Mouse (Mus musculus): ENCODE measurements around the gene Celf2. TPM values are rescaled to one million over a fixed set of nuclear protein-coding genes. Genes with fewer than 3 reads are reported as not detected.

Celf2 gene
- polyA plus RNA-seq, 1 experiment, result 40.8 TPM

DNA sequence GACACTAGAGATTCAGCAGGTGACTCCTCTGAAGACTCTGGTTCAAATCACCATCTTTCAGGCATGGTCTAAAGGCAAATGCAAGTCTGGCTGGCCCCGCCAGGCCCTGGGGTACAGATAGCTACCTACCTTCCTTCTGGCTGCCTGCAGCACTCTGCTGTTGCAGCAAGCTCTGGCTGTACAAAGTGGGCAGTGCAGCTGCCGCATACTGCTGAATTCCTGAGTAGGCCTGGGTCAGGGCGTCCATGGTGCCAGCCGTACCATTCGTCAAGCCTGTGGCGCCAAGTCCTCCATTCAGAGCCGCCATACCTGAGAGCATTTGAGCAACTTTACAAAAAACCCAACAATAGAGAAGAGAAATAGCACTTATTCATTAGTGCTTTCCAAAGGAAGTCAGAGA lies 955.7 kb downstream of the Celf2 start:
- Histone ChIP-seq H3K27me3 (ENCODE audit: control insufficient read depth, insufficient read depth, low read length) (no peaks in the 10 kb centered on the region), H3K27ac (ENCODE audit: insufficient read depth, low read length) (no peak overlapping the region), H3K36me3 (ENCODE audit: control insufficient read depth, insufficient read depth, low read length) (peaks cover 37% of the 10 kb centered on the region), H3K4me3 (ENCODE audit: extremely low read depth, insufficient read depth, insufficient read length) (no peak overlapping the region), H3K4me1 (ENCODE audit: control insufficient read depth, insufficient read depth, insufficient read length) (no peaks in the 10 kb centered on the region; the same call in 1 of the 2 replicates)
- 92% methylated on average over 7 of the region's 7 CpGs for WGBS
- TF ChIP-seq POLR2A (IDR thresholded peaks at IDR 0.05; ENCODE audit: low read depth, low read length), result no peak
- DNase-seq (ENCODE audit: low read depth in 1 of 2, low spot score in 2 of 2), result no peak

DNA sequence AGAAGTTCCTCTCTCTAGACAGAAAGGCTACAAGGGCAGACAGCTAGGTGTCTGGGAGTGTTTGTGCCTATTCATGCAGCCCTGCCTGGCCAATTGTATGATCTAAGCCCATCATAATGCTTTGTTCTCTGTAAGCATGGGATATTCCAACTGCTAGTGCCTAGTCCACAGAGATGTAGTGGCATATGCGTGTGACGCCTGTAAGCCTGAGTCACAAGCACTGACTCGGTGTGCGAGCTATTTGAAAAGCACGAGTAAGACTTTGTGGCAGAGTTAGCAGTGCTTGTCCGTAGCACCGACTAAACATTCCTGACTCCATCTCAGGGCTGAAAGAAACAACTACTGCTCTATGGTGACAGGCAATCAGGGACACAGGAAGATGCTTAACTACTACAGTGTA lies 960.1 kb downstream of the Celf2 start:
- WGBS, result 91% methylated on average over 7 of the region's 7 CpGs
- H3K27me3 ChIP-seq (ENCODE audit: control insufficient read depth, insufficient read depth, low read length), result no peaks in the 10 kb centered on the region
- DNase-seq (ENCODE audit: low read depth in 1 of 2, low spot score in 2 of 2), result no peak
- H3K4me3 ChIP-seq (ENCODE audit: extremely low read depth, insufficient read depth, insufficient read length), result no peak overlapping the region
- H3K36me3 ChIP-seq (ENCODE audit: control insufficient read depth, insufficient read depth, low read length), result peaks cover 44% of the 10 kb centered on the region
- peaks cover 2% of the 10 kb centered on the region; the same call in 1 of the 2 replicates for H3K4me1 ChIP-seq (ENCODE audit: control insufficient read depth, insufficient read depth, insufficient read length)
- TF ChIP-seq POLR2A (IDR thresholded peaks at IDR 0.05; ENCODE audit: low read depth, low read length) (no peak), CTCF (IDR thresholded peaks at IDR 0.05; ENCODE audit: extremely low read depth, insufficient read depth, insufficient read length, insufficient replicate concordance) (no peak)
- no peak overlapping the region for H3K27ac ChIP-seq (ENCODE audit: insufficient read depth, low read length)

DNA sequence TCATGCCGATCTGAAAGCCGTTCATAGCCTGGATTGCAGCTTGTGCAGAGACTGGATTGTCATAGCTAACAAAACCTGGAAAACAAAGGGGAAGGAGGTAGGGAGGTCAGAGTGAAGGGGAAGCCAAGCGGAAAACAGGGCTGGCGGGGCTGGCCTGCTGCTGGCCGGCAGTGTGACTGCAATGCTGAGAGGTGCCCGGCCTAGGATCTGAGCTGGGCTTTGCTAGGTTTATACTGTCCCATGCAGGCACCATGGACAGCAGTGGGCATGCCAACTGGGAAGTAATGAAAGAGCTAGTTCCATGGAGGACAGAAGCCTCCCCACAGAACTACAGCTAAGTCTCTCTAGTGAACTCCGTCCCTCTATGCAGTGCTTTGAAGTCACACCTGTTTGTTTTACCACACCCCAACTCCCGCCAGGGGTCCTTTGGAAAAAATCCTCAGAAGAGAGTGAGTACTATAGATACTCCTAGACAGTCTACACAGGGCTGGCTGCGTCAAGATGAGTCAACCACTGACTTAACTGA lies 962.2 kb downstream of the Celf2 start:
- Histone ChIP-seq H3K4me1 (ENCODE audit: control insufficient read depth, insufficient read depth, insufficient read length) (peaks cover 2% of the 10 kb centered on the region), H3K36me3 (ENCODE audit: control insufficient read depth, insufficient read depth, low read length) (peaks cover 41% of the 10 kb centered on the region), H3K4me3 (ENCODE audit: extremely low read depth, insufficient read depth, insufficient read length) (no peak overlapping the region), H3K27ac (ENCODE audit: insufficient read depth, low read length) (no peak overlapping the region), H3K27me3 (ENCODE audit: control insufficient read depth, insufficient read depth, low read length) (no peaks in the 10 kb centered on the region)
- 83% methylated on average over 9 of the region's 9 CpGs for WGBS
- TF ChIP-seq CTCF (IDR thresholded peaks at IDR 0.05; ENCODE audit: extremely low read depth, insufficient read depth, insufficient read length, insufficient replicate concordance), result no peak
- no peak for TF ChIP-seq POLR2A (IDR thresholded peaks at IDR 0.05; ENCODE audit: low read depth, low read length)
- DNase-seq (ENCODE audit: low read depth in 1 of 2, low spot score in 2 of 2), result no peak

DNA sequence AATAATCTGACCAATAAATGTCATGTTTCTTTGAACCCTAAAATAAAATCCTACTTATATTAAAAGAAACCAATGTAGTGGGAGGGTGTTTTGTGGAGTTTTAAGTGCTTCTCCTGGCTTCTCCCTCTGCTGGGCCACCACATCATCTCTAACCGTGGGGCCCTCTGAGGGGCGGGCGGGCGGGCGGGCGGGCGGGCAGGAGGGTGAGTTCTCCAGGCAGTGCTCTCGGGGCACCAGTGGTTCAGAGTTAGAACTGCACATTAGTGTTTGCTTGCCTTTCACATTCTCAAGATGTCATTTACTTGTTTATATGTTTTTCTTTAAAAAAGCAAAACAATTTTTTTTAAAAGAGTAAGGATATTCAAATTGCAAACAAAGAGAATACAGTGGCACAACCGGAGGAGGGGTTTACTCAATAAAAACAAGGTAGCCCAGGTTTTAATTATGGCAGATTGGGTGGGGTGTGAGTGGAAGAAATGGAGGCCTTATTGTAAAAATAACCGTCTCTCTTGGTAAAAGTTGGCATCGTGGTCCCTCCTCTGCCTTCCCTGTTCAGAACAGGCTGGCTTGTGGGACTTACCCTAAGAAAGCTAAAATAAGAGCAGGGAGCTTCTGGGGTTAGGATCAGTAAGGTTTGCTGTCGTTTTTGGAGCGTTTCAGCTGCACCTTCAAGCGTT lies 962.8 kb downstream of the Celf2 start:
- Histone ChIP-seq H3K4me1 (ENCODE audit: control insufficient read depth, insufficient read depth, insufficient read length) (peaks cover 2% of the 10 kb centered on the region), H3K36me3 (ENCODE audit: control insufficient read depth, insufficient read depth, low read length) (peaks cover 39% of the 10 kb centered on the region), H3K27ac (ENCODE audit: insufficient read depth, low read length) (no peak overlapping the region), H3K27me3 (ENCODE audit: control insufficient read depth, insufficient read depth, low read length) (no peaks in the 10 kb centered on the region), H3K4me3 (ENCODE audit: extremely low read depth, insufficient read depth, insufficient read length) (no peak overlapping the region)
- WGBS, result 82% methylated on average over 14 of the region's 14 CpGs
- TF ChIP-seq CTCF (IDR thresholded peaks at IDR 0.05; ENCODE audit: extremely low read depth, insufficient read depth, insufficient read length, insufficient replicate concordance) (no peak), POLR2A (IDR thresholded peaks at IDR 0.05; ENCODE audit: low read depth, low read length) (no peak)
- no peak for DNase-seq (ENCODE audit: low read depth in 1 of 2, low spot score in 2 of 2)

DNA sequence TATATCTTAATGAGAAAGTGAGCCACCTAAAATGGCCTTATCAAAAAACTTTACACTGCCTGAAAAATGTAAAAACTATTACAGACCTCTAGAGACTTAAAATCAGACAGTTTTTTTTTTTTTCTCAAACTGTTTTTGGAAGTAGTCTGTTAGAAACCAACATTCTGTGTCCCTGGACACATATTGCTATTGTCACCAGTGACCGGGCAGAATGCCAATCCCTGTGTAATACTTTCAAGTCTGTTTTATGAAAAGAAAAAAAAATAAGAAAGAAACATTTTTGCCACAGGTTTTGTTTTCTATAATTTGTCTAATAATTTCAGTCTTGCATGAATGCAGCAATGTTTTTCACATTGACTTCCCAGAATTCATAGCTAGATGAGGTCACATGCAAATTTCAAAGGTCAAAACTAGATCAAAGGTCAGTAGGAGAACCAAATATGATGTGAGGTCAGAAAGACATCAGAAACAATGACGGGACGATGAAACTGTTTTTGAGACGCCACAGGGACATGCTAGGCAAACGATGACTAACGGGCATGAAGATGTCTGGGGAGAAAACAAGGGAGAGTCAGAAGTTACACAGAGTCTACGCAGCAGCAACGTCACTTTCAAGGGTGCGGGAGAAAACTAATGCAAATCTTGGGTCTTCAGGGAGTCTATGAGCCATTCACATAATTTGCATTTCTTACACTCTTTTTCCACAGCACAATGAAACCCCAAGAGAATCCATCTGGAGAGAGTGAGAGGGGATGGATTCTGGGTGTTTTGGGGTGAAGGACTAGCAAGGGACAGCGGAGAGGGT lies 964.0 kb downstream of the Celf2 start:
- 75% methylated on average over 10 of the region's 10 CpGs for WGBS
- peak in 1 of 2 experiments; percentile 48 for DNase-seq (ENCODE audit: low read depth in 1 of 2, low spot score in 2 of 2)

DNA sequence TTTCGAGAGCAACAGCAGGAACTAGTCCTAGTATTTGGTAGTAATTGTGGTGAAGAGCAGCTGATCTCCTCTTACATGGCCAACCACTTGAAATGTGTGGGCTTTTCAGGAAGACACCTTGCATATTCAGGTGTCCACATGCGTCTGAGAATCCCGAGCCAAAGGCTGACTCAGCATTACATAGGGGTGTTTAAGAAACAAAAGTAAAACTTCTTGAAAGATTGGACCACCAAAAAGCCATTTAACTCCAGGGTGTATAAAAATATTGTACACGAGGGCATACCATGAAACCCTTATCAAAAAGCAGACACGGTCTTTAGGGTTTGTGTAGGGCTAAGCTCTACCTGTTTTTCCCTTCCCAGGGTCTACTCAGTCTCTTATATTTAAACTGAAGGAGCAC lies 965.7 kb downstream of the Celf2 start:
- Histone ChIP-seq H3K27ac (ENCODE audit: insufficient read depth, low read length) (no peak overlapping the region), H3K36me3 (ENCODE audit: control insufficient read depth, insufficient read depth, low read length) (peaks cover 27% of the 10 kb centered on the region), H3K27me3 (ENCODE audit: control insufficient read depth, insufficient read depth, low read length) (no peaks in the 10 kb centered on the region), H3K4me3 (ENCODE audit: extremely low read depth, insufficient read depth, insufficient read length) (no peak overlapping the region), H3K4me1 (ENCODE audit: control insufficient read depth, insufficient read depth, insufficient read length) (peaks cover 2% of the 10 kb centered on the region)
- WGBS, result 70% methylated on average over 5 of the region's 5 CpGs
- no peak for DNase-seq (ENCODE audit: low read depth in 1 of 2, low spot score in 2 of 2)
- TF ChIP-seq CTCF (IDR thresholded peaks at IDR 0.05; ENCODE audit: extremely low read depth, insufficient read depth, insufficient read length, insufficient replicate concordance) (no peak), POLR2A (IDR thresholded peaks at IDR 0.05; ENCODE audit: low read depth, low read length) (no peak)

More for the DNA sequence above, 964.0 kb downstream of the Celf2 start:
- peak overlapping the region; percentile 14; the same call in 1 of the 2 replicates for H3K4me3 ChIP-seq (ENCODE audit: extremely low read depth, insufficient read depth, insufficient read length)
- no peak overlapping the region for H3K27ac ChIP-seq (ENCODE audit: insufficient read depth, low read length)
- no peaks in the 10 kb centered on the region for H3K27me3 ChIP-seq (ENCODE audit: control insufficient read depth, insufficient read depth, low read length)
- TF ChIP-seq CTCF (IDR thresholded peaks at IDR 0.05; ENCODE audit: extremely low read depth, insufficient read depth, insufficient read length, insufficient replicate concordance) (no peak), POLR2A (IDR thresholded peaks at IDR 0.05; ENCODE audit: low read depth, low read length) (no peak)
- H3K4me1 ChIP-seq (ENCODE audit: control insufficient read depth, insufficient read depth, insufficient read length), result peaks cover 2% of the 10 kb centered on the region
- H3K36me3 ChIP-seq (ENCODE audit: control insufficient read depth, insufficient read depth, low read length), result peaks cover 37% of the 10 kb centered on the region
